Mouse (Mus musculus): ENCODE measurements around the gene Ncor1. TPM values are rescaled to one million over a fixed set of nuclear protein-coding genes. Genes with fewer than 3 reads are reported as not detected.
A peak's percentile ranks its signal among the peaks of the same experiment; 100 is the strongest.
"Not testable (repeated sequence)": the region's sequence is repeated elsewhere in the genome, so short reads cannot be mapped to it uniquely, and the experiment has no call there.

The Ncor1 gene
- polyA plus RNA-seq, 1 experiment from 2014 or later: 222 TPM

- H3K9me3 ChIP-seq: no peaks in the 10 kb centered on the region
- no peak overlapping the region for H3K4me2 ChIP-seq
- no peak overlapping the region for H3K27ac ChIP-seq
- no peak overlapping the region for H3K4me3 ChIP-seq (replicated peaks)
- H3K4me1 ChIP-seq: no peaks in the 10 kb centered on the region
- no peak for ATAC-seq (ENCODE audit: low FRiP score)
- H3K9ac ChIP-seq: no peak overlapping the region
- WGBS: 95% methylated on average over 2 of the region's 2 CpGs
- H3K36me3 ChIP-seq (replicated peaks): peaks cover 41% of the 10 kb centered on the region
- no peaks in the 10 kb centered on the region for H3K27me3 ChIP-seq
These were observed 61.9 kb downstream of the Ncor1 start for GRCm38 (mm10) chr11:62396405-62396804.

- Histone ChIP-seq H3K27me3 (no peaks in the 10 kb centered on the region), H3K4me3 (replicated peaks) (no peak overlapping the region), H3K27ac (no peak overlapping the region), H3K9me3 (no peaks in the 10 kb centered on the region), H3K4me1 (no peaks in the 10 kb centered on the region), H3K9ac (no peak overlapping the region), H3K4me2 (no peak overlapping the region), H3K36me3 (replicated peaks) (peaks cover 40% of the 10 kb centered on the region)
- ATAC-seq (ENCODE audit: low FRiP score): no peak
- WGBS: 96% methylated on average over 3 of the region's 3 CpGs
These were observed 70.0 kb downstream of the Ncor1 start for GRCm38 (mm10) chr11:62388331-62388679.

GRCm38 (mm10) chr11:62387608-62388330 lies 70.6 kb downstream of the Ncor1 start:
- Histone ChIP-seq H3K27me3 (no peaks in the 10 kb centered on the region), H3K27ac (0 out of 2 replicates have a peak overlapping the region, but pooled peaks have one; percentile 50), H3K4me1 (no peaks in the 10 kb centered on the region), H3K9me3 (no peaks in the 10 kb centered on the region), H3K36me3 (replicated peaks) (peaks cover 42% of the 10 kb centered on the region), H3K4me2 (no peak overlapping the region), H3K4me3 (replicated peaks) (no peak overlapping the region), H3K9ac (no peak overlapping the region)
- WGBS: 86% methylated on average over 10 of the region's 10 CpGs
- ATAC-seq (ENCODE audit: low FRiP score): no peak

- 85% methylated on average over 6 of the region's 6 CpGs for WGBS
- not testable (repeated sequence) for H3K4me3 ChIP-seq (replicated peaks); H3K9ac ChIP-seq; H3K4me1 ChIP-seq; H3K27me3 ChIP-seq; H3K27ac ChIP-seq; ATAC-seq (ENCODE audit: low FRiP score); H3K4me2 ChIP-seq; H3K9me3 ChIP-seq
- peaks cover 47% of the 10 kb centered on the region for H3K36me3 ChIP-seq (replicated peaks)
These were observed 81.0 kb downstream of the Ncor1 start for GRCm38 (mm10) chr11:62377202-62377851.

- peaks cover 48% of the 10 kb centered on the region for H3K36me3 ChIP-seq (replicated peaks)
- 94% methylated on average over 2 of the region's 2 CpGs for WGBS
- H3K27me3 ChIP-seq: no peaks in the 10 kb centered on the region
- ATAC-seq (ENCODE audit: low FRiP score): no peak
- H3K9ac ChIP-seq: no peak overlapping the region
- no peak overlapping the region for H3K4me2 ChIP-seq
- H3K4me3 ChIP-seq (replicated peaks): no peak overlapping the region
- no peaks in the 10 kb centered on the region for H3K4me1 ChIP-seq
- H3K27ac ChIP-seq: no peak overlapping the region
- no peaks in the 10 kb centered on the region for H3K9me3 ChIP-seq
These were observed 86.6 kb downstream of the Ncor1 start for GRCm38 (mm10) chr11:62371776-62372175.

- Histone ChIP-seq H3K9me3 (no peaks in the 10 kb centered on the region), H3K27ac (no peak overlapping the region), H3K4me3 (replicated peaks) (no peak overlapping the region), H3K4me1 (no peaks in the 10 kb centered on the region), H3K9ac (no peak overlapping the region), H3K4me2 (no peak overlapping the region), H3K27me3 (no peaks in the 10 kb centered on the region), H3K36me3 (replicated peaks) (peaks cover 52% of the 10 kb centered on the region)
- ATAC-seq (ENCODE audit: low FRiP score): no peak
These were observed 88.4 kb downstream of the Ncor1 start for GRCm38 (mm10) chr11:62369924-62370323.

GRCm38 (mm10) chr11:62366879-62367278 lies 91.5 kb downstream of the Ncor1 start:
- ATAC-seq (ENCODE audit: low FRiP score): no peak
- WGBS: 93% methylated on average over 6 of the region's 6 CpGs
- Histone ChIP-seq H3K4me3 (replicated peaks) (no peak overlapping the region), H3K9ac (no peak overlapping the region), H3K9me3 (no peaks in the 10 kb centered on the region), H3K27me3 (no peaks in the 10 kb centered on the region), H3K4me2 (no peak overlapping the region), H3K27ac (no peak overlapping the region), H3K36me3 (replicated peaks) (peaks cover 41% of the 10 kb centered on the region), H3K4me1 (no peaks in the 10 kb centered on the region)

GRCm38 (mm10) chr11:62355216-62355615 lies 103.1 kb downstream of the Ncor1 start:
- no peak for ATAC-seq (ENCODE audit: low FRiP score)
- Histone ChIP-seq H3K9ac (no peak overlapping the region), H3K4me3 (replicated peaks) (no peak overlapping the region), H3K4me1 (no peaks in the 10 kb centered on the region), H3K9me3 (no peaks in the 10 kb centered on the region), H3K36me3 (replicated peaks) (peaks cover 69% of the 10 kb centered on the region), H3K4me2 (no peak overlapping the region), H3K27me3 (no peaks in the 10 kb centered on the region), H3K27ac (no peak overlapping the region)
- 94% methylated on average over 2 of the region's 2 CpGs for WGBS

- no peak overlapping the region for H3K4me2 ChIP-seq
- no peak overlapping the region for H3K4me3 ChIP-seq (replicated peaks)
- no peak for ATAC-seq (ENCODE audit: low FRiP score)
- H3K9ac ChIP-seq: no peak overlapping the region
- WGBS: 94% methylated on average over 4 of the region's 4 CpGs
- H3K27me3 ChIP-seq: no peaks in the 10 kb centered on the region
- no peak overlapping the region for H3K27ac ChIP-seq
- no peaks in the 10 kb centered on the region for H3K9me3 ChIP-seq
- no peaks in the 10 kb centered on the region for H3K4me1 ChIP-seq
- H3K36me3 ChIP-seq (replicated peaks): peaks cover 80% of the 10 kb centered on the region
These were observed 106.4 kb downstream of the Ncor1 start for GRCm38 (mm10) chr11:62351948-62352347.

- Histone ChIP-seq H3K9me3 (no peaks in the 10 kb centered on the region), H3K36me3 (replicated peaks) (peaks cover 66% of the 10 kb centered on the region)
- WGBS: 93% methylated on average over 13 of the region's 13 CpGs
These were observed 115.3 kb downstream of the Ncor1 start for GRCm38 (mm10) chr11:62343002-62343401.

GRCm38 (mm10) chr11:62332228-62332627 lies 126.1 kb downstream of the Ncor1 start:
- Histone ChIP-seq H3K4me3 (replicated peaks) (no peak overlapping the region), H3K27ac (no peak overlapping the region), H3K9me3 (no peaks in the 10 kb centered on the region), H3K4me2 (no peak overlapping the region), H3K9ac (no peak overlapping the region), H3K36me3 (replicated peaks) (peaks cover 85% of the 10 kb centered on the region), H3K4me1 (no peaks in the 10 kb centered on the region), H3K27me3 (no peaks in the 10 kb centered on the region)
- 93% methylated on average over 4 of the region's 4 CpGs for WGBS
- no peak for ATAC-seq (ENCODE audit: low FRiP score)

More at GRCm38 (mm10) chr11:62343002-62343401, 115.3 kb downstream of the Ncor1 start:
- Histone ChIP-seq H3K27ac (no peak overlapping the region), H3K4me1 (no peaks in the 10 kb centered on the region), H3K9ac (no peak overlapping the region), H3K4me2 (no peak overlapping the region), H3K4me3 (replicated peaks) (no peak overlapping the region), H3K27me3 (no peaks in the 10 kb centered on the region)
- ATAC-seq (ENCODE audit: low FRiP score): no peak

GRCm38 (mm10) chr11:62331141-62331540 lies 127.2 kb downstream of the Ncor1 start:
- Histone ChIP-seq H3K4me1 (no peaks in the 10 kb centered on the region), H3K27me3 (no peaks in the 10 kb centered on the region), H3K9me3 (no peaks in the 10 kb centered on the region), H3K9ac (no peak overlapping the region), H3K4me3 (replicated peaks) (no peak overlapping the region), H3K36me3 (replicated peaks) (peaks cover 85% of the 10 kb centered on the region), H3K27ac (no peak overlapping the region), H3K4me2 (no peak overlapping the region)
- ATAC-seq (ENCODE audit: low FRiP score): no peak
- WGBS: 95% methylated on average over 5 of the region's 5 CpGs

GRCm38 (mm10) chr11:62323659-62324058 lies 134.7 kb downstream of the Ncor1 start:
- Histone ChIP-seq H3K27me3 (no peaks in the 10 kb centered on the region), H3K27ac (no peak overlapping the region), H3K9me3 (no peaks in the 10 kb centered on the region), H3K36me3 (replicated peaks) (peaks cover 87% of the 10 kb centered on the region), H3K4me3 (replicated peaks) (no peak overlapping the region), H3K4me1 (no peaks in the 10 kb centered on the region), H3K4me2 (no peak overlapping the region), H3K9ac (no peak overlapping the region)
- WGBS: 92% methylated on average over 3 of the region's 3 CpGs
- no peak for ATAC-seq (ENCODE audit: low FRiP score)
